Mouse (Mus musculus) spleen, adult 2 months (tissue): Measurements from ENCODE around the gene Bcl2l2. TPM values are rescaled to one million over a fixed set of nuclear protein-coding genes. Genes with fewer than 3 reads are reported as not detected.
A peak's percentile ranks its signal among the peaks of the same experiment; 100 is the strongest.

Source experiments
- DNase-seq, 2 experiments: peaks; one replicate each; pipeline versions ENCODE4 v3.0.0 to v3.0.0-alpha.2; 2012 to 2021; ENCODE audit warnings: low spot score in 2 of 2, low read depth in 1 of 2
- H3K27ac ChIP-seq: fragments of 200-500 bp; 2 replicates; pipeline ENCODE4 v1.5.1; 2012; ENCODE audit warnings: low read length, inconsistent platforms; ENCODE audit not compliant: insufficient read depth
- H3K27me3 ChIP-seq: fragments of 200-500 bp; 2 replicates; pipeline ENCODE4 v1.6.1; 2012; ENCODE audit warnings: mild to moderate bottlenecking, moderate library complexity, low read length, inconsistent platforms; ENCODE audit not compliant: control insufficient read depth, insufficient read depth
- H3K36me3 ChIP-seq: fragments of 200-500 bp; 2 replicates; pipeline ENCODE4 v1.6.1; 2012; ENCODE audit warnings: mild to moderate bottlenecking, low read length, inconsistent platforms; ENCODE audit not compliant: control insufficient read depth, insufficient read depth
- H3K4me1 ChIP-seq: fragments of 200-500 bp; 2 replicates; pipeline ENCODE4 v1.6.1; 2011; ENCODE audit warnings: inconsistent platforms; ENCODE audit not compliant: control insufficient read depth, insufficient read depth, insufficient read length
- H3K4me3 ChIP-seq: fragments of 200-500 bp; 2 replicates; pipeline ENCODE4 v1.5.1; 2011; ENCODE audit warnings: mild to moderate bottlenecking, inconsistent platforms; ENCODE audit not compliant: insufficient read depth, insufficient read length; ENCODE audit errors: extremely low read depth
- CTCF ChIP-seq: fragments of 200-500 bp; IDR thresholded peaks from 2 replicates; pipeline ENCODE4 v1.5.1; 2011; ENCODE audit warnings: mild to moderate bottlenecking, inconsistent platforms; ENCODE audit not compliant: insufficient read depth, insufficient read length, insufficient replicate concordance; ENCODE audit errors: extremely low read depth
- POLR2A ChIP-seq: fragments of 200-500 bp; IDR thresholded peaks from 2 replicates; pipeline ENCODE4 v1.6.1; 2011; ENCODE audit warnings: low read depth, low read length, inconsistent platforms
- WGBS: fragments of 180-500 bp; shearing (Covaris S2); methylation state at CpG from one replicate; pipeline ENCODE4 v1.1.7; 2018; 5-methylcytosine and 5-hydroxymethylcytosine counted together
- polyA plus RNA-seq: library from polyadenylated mRNA; depleted of rRNA; stranded (reverse); fragments of >200 nt; gene quantifications from 2 replicates; pipeline ENCODE4 v1.2.3, GENCODE M21; 2012

Bcl2l2 gene
- polyA plus RNA-seq, 1 experiment = 16.6 TPM

GRCm38 (mm10) chr14:54870861-54871260 lies 12.3 kb upstream of the Bcl2l2 start, which contains the start of gene Homez:
TSS of gene Homez (minus strand) at chr14:54870961.
- Histone ChIP-seq H3K4me3 (no peak within 1 kb of the TSS), H3K36me3 (no peaks in the 10 kb centered on the region), H3K27me3 (no peaks in the 10 kb centered on the region), H3K27ac (no peak within 1 kb of the TSS), H3K4me1 (peaks cover under 1% of the 10 kb centered on the region; the same call in 1 of the 2 replicates)
- DNase-seq = no peak
- WGBS = 86% methylated on average over 5 of the region's 5 CpGs
- TF ChIP-seq POLR2A (no peak), CTCF (no peak)

- no peak for DNase-seq
- no peak overlapping the region for H3K27ac ChIP-seq
- peaks cover 5% of the 10 kb centered on the region; the same call in 1 of the 2 replicates for H3K27me3 ChIP-seq
- H3K4me1 ChIP-seq = peaks cover 11% of the 10 kb centered on the region
- no peak overlapping the region for H3K4me3 ChIP-seq
- TF ChIP-seq CTCF (no peak), POLR2A (no peak)
- 93% methylated on average over 3 of the region's 3 CpGs for WGBS
- H3K36me3 ChIP-seq = no peaks in the 10 kb centered on the region
Measured at GRCm38 (mm10) chr14:54874165-54874564, 9.0 kb upstream of the Bcl2l2 start.

GRCm38 (mm10) chr14:54875844-54876538 lies 7.2 kb upstream of the Bcl2l2 start:
- TF ChIP-seq CTCF (no peak), POLR2A (no peak)
- Histone ChIP-seq H3K27ac (peak overlapping the region; percentile 16; the same call in 1 of the 2 replicates), H3K4me3 (peak overlapping the region; percentile 56), H3K27me3 (peaks cover 5% of the 10 kb centered on the region; the same call in 1 of the 2 replicates), H3K4me1 (peaks cover 11% of the 10 kb centered on the region), H3K36me3 (no peaks in the 10 kb centered on the region)
- no peak for DNase-seq
- WGBS = 10% methylated on average over 36 of the region's 36 CpGs

GRCm38 (mm10) chr14:54876539-54877047 lies 6.6 kb upstream of the Bcl2l2 start:
- TF ChIP-seq CTCF (no peak), POLR2A (no peak)
- peak; percentile 38 to 63 for DNase-seq
- Histone ChIP-seq H3K4me3 (peak overlapping the region; percentile 56), H3K27ac (peak overlapping the region; percentile 40; the same call in 1 of the 2 replicates), H3K27me3 (peaks cover 5% of the 10 kb centered on the region; the same call in 1 of the 2 replicates), H3K4me1 (peaks cover 11% of the 10 kb centered on the region), H3K36me3 (no peaks in the 10 kb centered on the region)
- under 1% methylated on average over 67 of the region's 72 CpGs for WGBS

- Histone ChIP-seq H3K27me3 (peaks cover 5% of the 10 kb centered on the region; the same call in 1 of the 2 replicates), H3K4me3 (peak within 1 kb of the TSS; percentile 56), H3K27ac (peak within 1 kb of the TSS; percentile 40; the same call in 1 of the 2 replicates), H3K4me1 (peaks cover 11% of the 10 kb centered on the region), H3K36me3 (no peaks in the 10 kb centered on the region)
- peak in 1 of 2 experiments; percentile 33 for DNase-seq
- TF ChIP-seq CTCF = no peak
- peak; percentile 12; the same call in 1 of the 2 replicates for TF ChIP-seq POLR2A
- 1% methylated on average over 60 of the region's 61 CpGs for WGBS
Measured at GRCm38 (mm10) chr14:54877048-54877715, 6.0 kb upstream of the Bcl2l2 start, which contains the start of gene Ppp1r3e. TSS of gene Ppp1r3e (minus strand) at chr14:54877550.

GRCm38 (mm10) chr14:54884022-54884712 lies 990 bp downstream of the Bcl2l2 start:
- no peaks in the 10 kb centered on the region for H3K27me3 ChIP-seq
- H3K36me3 ChIP-seq = no peaks in the 10 kb centered on the region
- DNase-seq = no peak
- H3K27ac ChIP-seq = no peak overlapping the region; the same call in 1 of the 2 replicates
- H3K4me3 ChIP-seq = peak overlapping the region; percentile 51; the same call in 1 of the 2 replicates
- no peaks in the 10 kb centered on the region; the same call in 1 of the 2 replicates for H3K4me1 ChIP-seq
- WGBS = 66% methylated on average over 21 of the region's 21 CpGs
- TF ChIP-seq CTCF (no peak), POLR2A (no peak)

- 93% methylated on average over 11 of the region's 11 CpGs for WGBS
- H3K4me1 ChIP-seq = no peaks in the 10 kb centered on the region; the same call in 1 of the 2 replicates
- no peak overlapping the region for H3K4me3 ChIP-seq
- DNase-seq = no peak
- no peaks in the 10 kb centered on the region for H3K36me3 ChIP-seq
- no peaks in the 10 kb centered on the region for H3K27me3 ChIP-seq
- no peak overlapping the region for H3K27ac ChIP-seq
- TF ChIP-seq POLR2A (no peak), CTCF (no peak)
Measured at GRCm38 (mm10) chr14:54885309-54885708, 2.1 kb downstream of the Bcl2l2 start.
